In the genomic region with DNA sequence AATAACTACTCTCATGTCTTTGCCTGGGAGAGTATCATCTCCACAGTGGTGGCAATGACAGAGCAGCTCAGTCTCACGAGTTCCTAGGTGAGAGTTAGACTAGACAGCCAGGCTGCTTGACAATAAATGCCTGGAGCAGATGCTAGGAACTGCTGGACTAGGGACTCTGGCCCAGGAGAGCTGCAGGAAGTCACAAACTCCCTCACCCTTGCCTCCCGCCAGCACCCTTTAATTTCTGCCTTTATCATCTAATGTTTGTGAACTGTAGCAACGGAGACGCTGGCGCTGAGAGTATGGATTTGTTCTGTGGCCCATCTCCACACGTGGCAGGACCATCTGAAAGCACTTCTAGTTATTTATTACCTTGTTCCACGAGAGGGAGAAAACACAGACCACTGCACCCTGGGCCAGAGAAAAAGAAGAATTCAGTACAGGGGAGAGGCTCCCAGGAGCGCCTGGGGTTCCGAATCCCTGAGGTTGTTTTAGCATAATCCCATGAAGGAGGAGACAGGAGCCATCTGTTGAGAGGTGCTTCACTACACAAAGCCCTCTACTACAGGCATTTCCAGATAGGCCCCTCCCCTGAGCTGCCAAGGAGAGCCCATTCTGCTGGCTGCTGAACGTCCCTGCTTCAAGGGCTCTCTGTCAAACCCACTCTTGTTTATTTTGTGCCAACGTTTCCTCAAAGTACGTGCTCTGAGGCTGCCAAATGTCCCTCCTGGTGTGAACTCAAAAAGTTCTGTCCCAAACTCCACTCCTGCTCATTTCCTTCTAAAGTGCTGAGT, we compare ENCODE assay signal across 8 mouse cellular contexts.
DNase-seq lines count a peak whose midpoint lies in the region; ATAC-seq lines count a peak whose summit lies in the region.

No protein-coding gene starts in this region.

- H3K27me3 ChIP-seq in embryonic facial prominence, embryonic 12.5 days = no peaks in the 10 kb centered on the region
- no peaks in the 10 kb centered on the region for H3K27me3 ChIP-seq in midbrain, embryonic 13.5 days

- H3K27ac ChIP-seq in embryonic facial prominence, embryonic 12.5 days = peak overlapping the region; percentile 88
- H3K27ac ChIP-seq in midbrain, embryonic 13.5 days = peak overlapping the region; percentile 83

- peaks cover 6% of the 10 kb centered on the region for H3K36me3 ChIP-seq in embryonic facial prominence, embryonic 12.5 days
- no peaks in the 10 kb centered on the region for H3K36me3 ChIP-seq in midbrain, embryonic 13.5 days

- no peak overlapping the region for H3K9ac ChIP-seq in embryonic facial prominence, embryonic 12.5 days
- no peak overlapping the region for H3K9ac ChIP-seq in midbrain, embryonic 13.5 days (replicated peaks)

- H3K4me2 ChIP-seq in embryonic facial prominence, embryonic 12.5 days (replicated peaks) = no peak overlapping the region
- H3K4me2 ChIP-seq in midbrain, embryonic 13.5 days (replicated peaks) = no peak overlapping the region; the same call in 1 of the 2 replicates

- H3K4me3 ChIP-seq in embryonic facial prominence, embryonic 12.5 days = no peak overlapping the region
- H3K4me3 ChIP-seq in midbrain, embryonic 13.5 days (replicated peaks) = no peak overlapping the region

- peak; percentile 31 for DNase-seq in ZHBTc4 (ENCODE audit: low read depth, low spot score)
- DNase-seq in heart, postnatal 14 days = peak; percentile 16 to 29
- peak; percentile 19 for DNase-seq in large intestine, adult 2 months (ENCODE audit: low read depth, low spot score)
- DNase-seq in right cerebral cortex, postnatal 36 days (ENCODE audit: low spot score in 2 of 2) = no peak
- DNase-seq in frontal cortex, postnatal 36 days (ENCODE audit: low spot score in 2 of 2) = no peak

- intact Hi-C loops in heart, postnatal 14 days (cut with DNase I) = loop anchor here (2.0 to 5.0 kb wide), 5 partner anchors 79 to 319 kb away; partner anchors contain the start of gene E130114P18Rik

- peaks cover 29% of the 10 kb centered on the region for H3K4me1 ChIP-seq in embryonic facial prominence, embryonic 12.5 days
- H3K4me1 ChIP-seq in midbrain, embryonic 13.5 days (replicated peaks) = peaks cover 33% of the 10 kb centered on the region

- H3K9me3 ChIP-seq in embryonic facial prominence, embryonic 12.5 days = no peaks in the 10 kb centered on the region
- no peaks in the 10 kb centered on the region for H3K9me3 ChIP-seq in midbrain, embryonic 13.5 days

- 18% methylated on average over 12 of the region's 12 CpGs for WGBS in embryonic facial prominence, embryonic 12.5 days
- 15% methylated on average over 12 of the region's 12 CpGs for WGBS in large intestine, adult 2 months
- WGBS in midbrain, embryonic 13.5 days = 20% methylated on average over 12 of the region's 12 CpGs

- peak; percentile 50; the same call in 1 of the 2 replicates for ATAC-seq in embryonic facial prominence, embryonic 12.5 days (ENCODE audit: insufficient number of reproducible peaks, insufficient read depth, low FRiP score, low TSS enrichment)
- ATAC-seq in midbrain, embryonic 13.5 days = peak; percentile 83
- ATAC-seq in CD4-positive, CD25-positive, alpha-beta regulatory T cell, adult 4 months = no peak

Comparison
In these comparisons a context has a peak if more than half of its experiments do, and no peak if none do; other contexts are left out.
1. DNase-seq: peak in ZHBTc4 (single experiment), heart, postnatal 14 days (2 of 2) and large intestine, adult 2 months (single experiment); none in right cerebral cortex, postnatal 36 days (0 of 2) and frontal cortex, postnatal 36 days (0 of 2).